Mouse (Mus musculus) adrenal gland, adult (tissue): ENCODE measurements around the gene Tmem184c.

ENCODE experiments used
- DNase-seq, 2 experiments: peaks; one replicate each; pipeline ENCODE4 v3.0.0; 2022 to 2023; ENCODE audit warnings: low spot score in 1 of 2; ENCODE audit not compliant: inconsistent age in 2 of 2

The Tmem184c gene

DNA sequence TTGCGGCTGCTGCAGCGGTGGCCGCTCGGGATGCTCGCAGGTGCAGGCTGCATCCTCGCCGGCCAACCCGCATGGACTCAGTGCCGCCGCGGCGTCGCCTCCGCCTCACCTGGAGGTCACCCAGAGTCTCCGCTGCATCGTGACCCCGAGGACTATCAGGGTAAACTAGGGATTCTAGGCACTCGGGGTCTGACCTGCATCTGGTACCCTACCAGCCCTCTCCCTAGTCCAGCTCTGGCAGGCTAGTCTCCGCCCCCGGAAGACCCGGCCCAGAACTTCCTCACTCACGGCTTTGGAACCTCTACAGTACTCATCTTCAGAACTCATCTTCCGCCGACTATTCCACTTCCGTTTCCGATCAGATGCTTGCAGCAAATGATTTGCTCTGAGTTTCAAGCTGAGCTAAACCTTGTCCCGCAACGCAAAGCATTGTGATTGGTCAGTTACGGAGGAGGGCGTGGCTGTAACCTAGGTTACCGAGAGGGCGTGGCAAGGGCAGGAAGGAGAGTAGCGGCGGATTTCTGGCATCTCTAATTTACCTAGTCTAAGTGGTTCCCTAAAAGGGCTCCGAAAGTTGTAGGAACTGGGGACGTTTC is at the start of gene Tmem184c:
TSS of gene Tmem184c (minus strand) at position 325 of the 596 bp plus-strand sequence.
- peak; percentile 98 to 100 for DNase-seq

DNA sequence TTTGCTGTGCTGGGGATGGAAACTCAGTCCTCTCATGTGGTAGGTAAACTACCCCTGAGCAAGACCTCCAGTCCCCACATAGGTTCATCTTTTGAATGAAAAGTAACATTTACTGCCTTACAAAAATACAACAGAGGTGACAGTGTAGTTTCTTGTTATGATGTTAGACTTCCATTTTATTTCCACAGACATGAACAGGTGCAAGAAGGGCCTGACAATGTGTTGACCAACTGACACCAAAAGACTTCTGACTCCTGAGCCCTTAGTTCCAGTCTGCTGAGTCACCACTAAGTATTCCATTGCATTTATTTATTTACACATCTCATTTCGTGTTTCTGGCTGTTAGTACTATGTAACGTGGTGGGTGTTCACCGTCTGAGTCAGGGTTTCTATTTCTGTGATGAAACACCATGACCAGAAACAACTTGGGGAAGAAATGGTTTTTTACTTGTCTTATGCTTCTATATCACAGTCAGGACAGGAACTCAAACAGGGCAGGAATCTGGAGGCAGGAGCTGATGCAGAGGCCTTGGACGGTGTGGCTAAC is 49.1 kb upstream of the Tmem184c start:
- no peak for DNase-seq

DNA sequence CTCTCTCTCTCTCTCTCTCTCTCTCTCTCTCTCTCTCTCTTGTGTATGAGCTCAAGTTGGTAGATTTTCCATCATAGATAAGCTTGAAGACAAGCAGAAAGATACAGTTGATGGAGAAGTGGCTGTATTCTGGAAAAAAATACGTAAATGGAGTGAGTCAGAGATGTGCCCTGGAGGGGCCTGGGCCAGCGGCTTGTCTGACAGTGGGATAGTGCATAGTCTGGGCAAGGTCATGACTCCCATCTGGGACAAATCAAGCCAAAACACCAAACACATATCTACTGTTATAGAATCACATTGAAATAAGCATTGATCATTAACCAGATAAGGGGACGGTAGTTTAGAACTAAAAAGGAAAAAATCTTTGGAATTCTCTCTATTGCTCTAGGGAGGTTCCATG is 47.9 kb upstream of the Tmem184c start:
- no peak for DNase-seq

DNA sequence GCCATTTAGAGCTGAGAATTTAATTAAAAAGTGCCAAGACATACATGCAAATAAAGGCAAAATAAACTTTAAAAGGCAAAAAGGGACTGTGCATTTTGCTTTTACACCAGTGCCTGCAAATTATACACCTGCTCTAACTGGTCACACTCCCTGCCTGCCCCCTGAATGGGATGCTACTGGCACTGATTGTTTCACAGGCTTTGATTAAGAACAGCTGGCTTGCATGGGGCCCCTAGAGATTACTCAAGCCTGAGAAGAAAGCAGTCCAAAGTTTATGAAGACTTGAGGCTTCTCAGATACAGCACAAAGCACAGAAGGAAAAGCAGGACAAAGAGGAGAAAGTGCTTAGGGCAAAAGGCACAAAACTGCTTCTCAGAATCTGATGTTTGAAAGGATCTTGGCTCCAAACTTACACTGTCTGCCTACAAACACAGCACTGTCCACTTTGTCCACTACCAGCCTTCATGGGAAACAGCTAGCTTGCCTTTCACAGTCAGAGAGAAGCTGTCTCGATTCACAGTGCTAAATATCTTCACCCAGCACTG is 40.2 kb upstream of the Tmem184c start:
- no peak for DNase-seq

DNA sequence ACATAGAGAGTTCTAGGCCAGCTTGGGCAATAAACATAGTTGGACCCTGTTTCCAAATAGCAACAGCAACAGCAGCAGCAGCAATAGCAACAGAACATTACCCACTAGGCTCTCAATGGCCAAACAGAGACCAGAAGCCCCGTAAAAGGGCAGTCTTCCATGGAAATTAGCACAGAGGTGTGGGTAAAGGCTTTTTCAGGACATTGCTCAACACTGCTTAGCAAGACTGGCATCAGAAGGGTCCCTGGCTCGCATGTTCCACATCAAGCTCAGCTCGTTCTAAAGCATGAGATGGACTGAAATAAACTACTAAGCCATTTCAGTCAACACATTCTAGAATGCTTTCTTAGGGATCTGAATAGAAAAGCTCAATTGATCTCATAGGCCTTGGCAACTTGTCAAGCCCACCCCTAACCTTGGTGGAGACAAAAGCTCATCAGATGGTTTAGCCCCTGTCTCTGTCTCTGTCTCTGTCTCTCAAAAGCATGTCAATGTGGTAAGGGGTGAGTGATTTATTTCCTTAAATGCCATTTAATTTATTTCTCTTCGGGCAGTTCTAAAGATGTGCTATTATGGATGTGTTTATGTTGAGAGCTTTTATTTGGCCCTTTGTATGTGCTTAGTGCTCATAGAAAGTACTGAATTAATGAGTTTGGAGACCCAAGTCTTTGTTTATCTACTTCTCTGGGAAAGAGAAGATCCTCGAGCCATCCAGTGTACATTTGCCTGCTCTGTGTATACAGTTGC is 29.8 kb upstream of the Tmem184c start:
- DNase-seq: no peak

DNA sequence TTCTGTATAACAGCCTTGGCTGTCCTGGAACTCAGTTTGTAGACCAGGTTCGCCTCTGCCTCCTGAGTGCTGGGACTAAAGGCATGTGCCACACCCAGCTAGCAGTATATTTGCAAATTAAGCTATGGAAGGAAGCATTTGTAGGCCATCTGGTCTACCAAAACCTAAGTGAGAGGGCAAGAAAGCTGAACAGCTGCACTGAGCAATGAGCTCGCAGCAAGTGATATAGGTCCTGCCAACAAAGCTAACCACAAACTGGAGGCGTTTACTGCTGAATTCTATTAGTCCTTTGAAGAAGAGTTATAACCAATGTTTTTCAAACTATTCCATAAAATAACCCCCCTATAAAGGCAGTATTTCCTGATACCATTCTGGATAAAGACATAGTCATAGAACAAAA is 27.1 kb upstream of the Tmem184c start:
- no peak for DNase-seq

DNA sequence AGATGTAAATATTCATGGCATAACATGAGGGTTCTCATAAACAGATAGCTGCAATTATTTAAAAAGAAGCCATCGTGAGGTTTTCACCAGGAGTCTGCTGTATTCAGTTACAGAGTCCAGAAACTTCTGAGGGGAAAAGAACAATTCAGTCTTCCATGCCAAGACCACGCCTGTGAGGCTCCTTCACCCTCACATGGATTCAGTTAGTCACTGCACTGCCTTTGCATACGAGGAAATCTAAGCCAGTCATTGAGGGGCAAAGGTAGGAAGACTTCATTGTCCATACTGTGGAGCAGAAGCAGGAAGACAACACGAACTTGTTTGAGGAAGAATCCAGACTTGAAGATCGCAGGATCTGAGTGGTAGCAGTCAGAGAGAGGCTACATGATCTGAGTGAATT is 23.5 kb upstream of the Tmem184c start:
- DNase-seq: no peak

DNA sequence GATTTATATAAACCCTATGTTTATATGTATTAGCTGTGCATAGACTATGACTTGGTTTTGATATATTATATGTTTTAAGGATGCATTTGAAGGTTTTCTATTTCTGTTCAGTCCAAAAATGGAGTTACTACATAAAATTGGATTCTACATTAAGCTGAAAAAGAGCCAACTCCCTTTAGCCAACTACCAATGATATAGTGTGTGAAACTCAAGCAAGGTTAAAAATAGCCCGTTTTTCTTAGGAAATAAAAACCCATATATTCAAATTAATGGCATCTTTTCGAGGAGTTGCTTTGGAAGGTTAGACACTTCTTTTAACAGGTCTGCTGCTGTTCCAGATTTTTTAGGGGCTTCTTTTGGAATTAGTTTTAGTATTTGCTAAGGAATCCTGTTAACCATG is 22.7 kb upstream of the Tmem184c start:
- no peak for DNase-seq

DNA sequence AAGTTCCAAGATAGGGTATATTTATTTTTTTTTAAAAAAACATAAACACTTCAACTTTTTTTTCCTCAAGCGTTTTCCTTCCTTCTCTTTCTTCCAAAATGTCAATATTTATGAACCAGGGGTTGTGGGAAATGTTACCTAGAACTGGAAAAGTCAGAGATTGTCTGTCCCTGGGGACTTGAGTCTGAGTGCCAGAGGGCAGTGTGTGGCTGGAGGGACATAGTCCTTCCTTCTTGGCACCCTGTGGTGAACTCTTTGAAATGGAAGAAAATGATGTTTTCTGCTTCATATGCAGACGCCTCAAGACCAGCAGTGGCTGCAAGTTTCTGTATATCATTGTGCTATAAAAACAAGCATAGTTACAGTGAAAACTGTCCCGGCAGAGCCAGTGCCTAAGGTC is 20.2 kb upstream of the Tmem184c start:
- DNase-seq: no peak

DNA sequence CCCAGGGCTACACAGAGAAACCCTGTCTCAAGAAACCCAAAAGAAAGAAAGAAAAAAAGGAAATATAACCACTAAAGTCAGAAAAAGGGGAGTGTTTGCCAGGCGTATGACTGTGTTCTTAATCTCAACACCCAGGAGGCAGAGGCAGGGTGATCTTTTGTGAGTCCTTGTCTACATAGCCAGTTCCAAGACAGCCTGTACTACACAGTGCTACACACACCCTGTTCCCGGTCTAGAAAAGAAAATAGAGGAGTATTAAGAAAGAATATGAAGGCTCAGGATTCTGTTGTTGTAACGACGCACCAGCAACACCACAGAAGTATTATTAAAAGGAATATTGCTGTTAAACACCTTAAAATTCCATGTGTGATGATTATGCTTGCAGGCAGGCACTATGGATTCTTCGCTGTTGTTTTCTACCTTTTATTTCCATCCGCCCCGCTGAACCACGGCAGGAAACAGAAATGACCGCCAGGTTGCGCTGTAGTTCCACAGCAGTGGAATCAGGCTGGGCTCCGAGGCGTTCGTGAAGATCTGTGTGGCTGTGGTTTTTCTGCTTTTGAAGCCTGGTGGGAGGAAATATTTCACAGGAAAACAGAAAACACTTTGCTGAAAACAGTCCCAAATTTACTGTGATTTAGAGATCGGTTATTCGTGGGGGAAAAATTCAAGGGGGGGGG is 19.5 kb upstream of the Tmem184c start:
- peak; percentile 79 to 92 for DNase-seq

DNA sequence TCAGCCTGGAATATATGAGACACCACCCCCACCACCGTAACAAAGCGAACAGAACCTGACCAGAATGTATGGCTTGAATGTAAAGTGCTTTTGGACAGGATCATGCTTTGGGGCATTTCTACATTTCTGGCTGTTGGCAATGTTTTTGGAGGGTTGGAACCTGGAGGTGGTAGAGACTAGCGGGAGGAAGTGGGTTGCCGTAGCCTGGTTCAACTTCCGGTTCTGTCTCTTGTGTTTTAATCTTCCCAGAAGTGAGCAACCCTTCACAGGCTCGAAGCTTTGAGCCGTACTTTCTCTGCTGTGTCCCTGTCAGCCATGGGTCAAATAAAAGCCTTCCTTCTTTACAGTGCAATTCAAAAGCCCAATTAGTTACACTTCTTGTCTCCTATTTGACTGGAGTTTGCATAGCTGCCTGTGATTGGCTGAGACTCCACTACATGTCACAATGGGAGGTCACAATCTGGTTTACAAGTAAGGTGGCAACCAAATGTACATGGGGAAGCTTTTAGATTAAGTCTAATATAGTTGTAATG is 13.2 kb upstream of the Tmem184c start:
- DNase-seq: no peak

DNA sequence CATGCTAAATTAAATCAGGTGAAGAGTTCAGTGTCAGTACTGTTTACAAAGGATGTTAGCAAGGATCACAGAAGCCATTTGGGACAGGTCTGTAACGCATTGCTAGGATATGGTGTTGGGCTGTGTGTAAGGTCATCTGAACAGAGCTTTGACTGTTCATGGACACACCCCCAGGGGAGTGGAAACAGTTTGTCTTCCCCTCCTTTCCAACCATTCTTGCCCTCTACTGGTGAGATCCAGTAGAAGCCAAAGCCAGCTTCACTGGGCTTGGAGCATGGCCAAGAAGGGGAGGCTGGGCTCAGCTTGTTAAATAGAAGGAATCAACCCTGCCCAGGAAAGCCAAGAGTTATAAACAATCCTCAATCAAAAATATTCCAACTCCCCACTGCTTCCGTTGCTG is 7.4 kb upstream of the Tmem184c start:
- DNase-seq: peak; percentile 48 to 77

DNA sequence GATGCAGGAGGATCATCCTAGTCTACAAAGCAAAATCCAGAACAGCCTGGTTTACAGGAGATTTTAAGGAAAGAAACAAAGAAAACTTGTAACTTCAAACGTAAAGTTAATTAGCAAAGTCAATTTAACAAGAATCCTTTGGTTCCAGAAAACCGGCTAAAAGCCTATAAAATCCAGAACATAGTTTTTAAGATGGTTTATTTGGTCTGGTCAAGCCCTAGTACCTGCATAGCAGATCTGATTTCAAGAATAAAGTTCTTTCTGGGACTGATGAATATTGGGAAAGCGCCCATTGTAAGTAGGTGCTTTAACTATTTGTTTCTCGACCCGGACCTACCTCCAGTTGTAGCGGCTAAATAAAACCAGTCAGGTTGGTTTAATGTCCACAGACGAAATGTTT is 877 bp downstream of the Tmem184c start:
- DNase-seq: no peak

DNA sequence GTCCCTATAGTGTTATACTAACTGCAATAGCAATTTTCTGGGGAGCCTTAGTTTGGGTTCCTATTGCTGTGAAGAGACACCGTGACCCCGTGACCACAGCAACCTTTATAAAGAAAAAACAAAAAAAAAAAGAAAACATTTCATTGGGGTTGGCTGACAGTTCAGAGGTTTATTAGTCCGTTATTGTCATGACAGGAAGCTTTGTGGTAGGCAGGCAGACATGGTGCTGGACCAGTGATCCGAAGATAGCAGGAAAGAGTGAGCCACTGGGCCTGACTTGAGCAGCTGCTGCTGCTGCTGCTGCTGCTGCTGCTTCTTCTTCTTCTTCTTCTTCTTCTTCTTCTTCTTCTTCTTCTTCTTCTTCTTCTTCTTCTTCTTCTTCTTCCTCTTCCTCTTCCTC is 26.3 kb downstream of the Tmem184c start:
- DNase-seq: no peak

DNA sequence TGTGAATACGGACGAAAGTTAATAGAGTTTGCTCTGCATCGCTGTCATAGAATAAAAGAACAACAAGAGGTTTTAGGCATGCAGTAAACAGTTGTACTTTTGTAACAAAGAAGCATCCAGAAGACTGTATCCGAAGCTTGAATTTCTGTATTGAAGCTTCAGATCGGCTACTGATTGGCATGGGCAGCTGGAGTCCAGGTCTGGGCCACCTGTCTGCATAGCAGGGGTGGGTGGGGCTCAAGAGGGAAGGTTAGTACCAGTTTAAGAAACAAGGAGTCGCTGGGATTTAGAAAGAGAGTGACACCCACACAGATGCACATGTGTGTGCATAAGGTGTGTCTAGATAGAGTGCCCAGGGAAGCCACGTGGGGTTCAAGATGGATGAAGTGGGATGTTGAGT is 32.8 kb downstream of the Tmem184c start:
- no peak for DNase-seq

DNA sequence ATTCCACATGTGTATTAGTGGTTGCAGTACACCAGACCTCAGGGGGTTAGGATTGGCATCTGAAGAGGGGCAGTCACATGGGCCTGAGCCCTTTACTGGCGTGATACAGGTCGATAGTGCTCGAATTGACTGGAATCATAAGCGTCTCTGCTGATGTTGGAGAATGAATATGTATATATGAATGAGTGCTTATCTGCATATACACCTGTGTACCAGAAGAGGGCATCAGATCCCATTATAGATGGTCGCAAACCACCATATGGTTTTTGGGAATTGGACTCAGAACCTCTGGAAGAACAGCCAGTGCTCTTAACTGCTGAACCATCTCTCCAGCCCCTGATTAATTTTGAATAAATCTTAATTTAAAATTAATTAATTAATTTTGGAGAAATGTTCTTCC is 36.3 kb downstream of the Tmem184c start:
- peak in 1 of 2 experiments; percentile 29 for DNase-seq

DNA sequence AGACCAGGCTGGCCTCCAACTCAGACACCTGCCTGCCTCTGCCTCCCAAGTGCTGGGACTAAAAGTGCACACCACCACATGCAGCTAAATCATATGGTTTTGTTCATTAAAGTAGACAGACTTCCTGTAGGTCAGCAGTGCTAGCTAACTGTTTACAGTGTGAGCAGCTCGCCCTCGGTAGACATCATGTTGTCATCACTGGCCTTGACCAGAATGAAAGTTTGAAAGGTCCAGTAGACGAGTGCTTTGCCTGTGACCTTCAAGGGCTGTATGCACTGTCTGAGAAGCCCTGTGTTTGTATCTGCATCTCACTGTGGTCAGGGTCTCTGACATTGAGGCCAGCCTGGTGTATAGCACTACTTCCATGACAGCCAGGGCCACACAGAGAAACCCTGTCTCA is 49.1 kb downstream of the Tmem184c start:
- peak; percentile 37 to 74 for DNase-seq

DNA sequence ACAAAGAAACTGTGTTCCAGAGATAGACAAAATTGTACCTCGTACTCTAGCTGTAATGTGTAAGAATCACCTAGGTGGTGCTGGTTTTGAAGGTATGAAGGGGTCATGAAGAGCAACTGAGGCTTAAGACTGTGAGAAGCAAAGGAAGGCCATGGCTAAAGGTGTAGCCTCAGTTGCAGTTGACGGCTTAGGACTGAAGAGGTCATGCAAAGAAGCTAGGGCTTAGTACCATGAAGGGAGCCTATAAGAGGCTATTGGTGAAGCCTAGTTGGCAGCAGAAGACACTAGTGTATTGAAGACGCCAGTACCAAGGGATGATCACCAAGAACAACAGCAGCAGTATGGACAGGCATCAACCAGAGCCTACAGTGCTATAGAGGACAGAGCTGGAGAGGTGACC is 58.0 kb downstream of the Tmem184c start:
- DNase-seq: no peak

DNA sequence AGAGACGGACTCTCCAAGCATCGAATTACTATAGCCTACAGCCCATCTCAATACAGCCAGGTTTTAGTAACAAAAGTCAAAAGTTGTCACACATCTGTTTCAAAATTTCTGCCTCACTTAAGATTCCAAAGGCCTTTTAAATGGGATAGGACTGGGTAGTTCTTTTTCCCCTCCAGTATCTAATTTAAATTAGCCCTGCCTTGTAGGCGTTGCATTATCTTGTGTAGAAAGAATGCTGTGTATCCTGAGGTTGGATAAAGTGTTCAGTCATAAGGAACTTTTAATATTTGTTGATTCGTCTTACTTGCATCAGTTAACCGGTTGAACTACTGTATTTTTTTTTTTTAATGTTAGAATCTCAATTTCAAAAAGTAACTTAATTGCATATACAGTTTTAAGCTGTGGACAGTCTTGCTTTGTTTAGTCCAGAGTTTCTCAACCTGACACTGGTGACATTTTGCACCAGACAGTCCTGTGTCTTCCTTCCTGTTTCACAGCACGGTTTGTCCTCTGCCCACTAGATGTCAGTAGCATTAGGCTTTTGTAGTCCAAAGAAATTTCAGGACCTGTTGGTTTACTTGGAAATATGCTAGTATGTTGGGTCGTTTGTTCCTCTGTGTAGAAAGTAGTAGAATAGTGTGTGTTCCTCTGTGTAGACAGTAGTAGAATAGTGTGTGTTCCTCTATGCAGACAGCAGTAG is 60.5 kb downstream of the Tmem184c start:
- peak; percentile 40 to 80 for DNase-seq

DNA sequence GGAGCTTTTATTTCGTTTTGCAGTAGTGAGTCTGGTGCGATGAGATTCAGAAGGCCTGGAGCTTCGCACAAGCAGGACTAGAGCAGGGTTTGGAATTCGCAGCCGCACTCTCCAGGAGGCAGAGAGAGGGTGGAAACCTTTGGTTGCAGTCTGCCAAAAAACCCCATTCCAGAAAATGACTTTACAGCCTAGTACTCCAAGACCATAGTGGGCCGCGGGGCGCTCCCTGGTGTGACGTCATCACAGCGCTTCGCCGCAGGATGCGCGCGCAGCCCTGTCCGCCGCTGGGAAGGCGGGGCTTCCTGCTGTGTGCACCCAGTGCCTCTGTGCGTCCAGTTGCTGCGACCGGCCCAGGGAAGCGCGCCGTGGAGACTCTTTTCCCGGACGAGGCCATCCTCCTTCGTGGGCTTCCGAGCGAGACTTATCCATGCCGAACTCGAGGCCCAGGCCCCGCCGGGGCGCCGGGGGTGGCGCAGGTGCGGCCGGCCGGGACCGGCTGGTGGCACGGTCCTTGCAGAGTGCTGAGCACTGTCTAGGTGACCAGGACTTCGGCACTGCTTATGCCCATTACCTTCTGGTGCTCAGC is 61.3 kb downstream of the Tmem184c start, which contains the start of gene Prmt9:
TSS of gene Prmt9 (plus strand) at position 277 of the 586 bp plus-strand sequence.
- DNase-seq: peak; percentile 96 to 98
